Mouse (Mus musculus): ENCODE results near the gene Cox19.

Gene Cox19

DNA sequence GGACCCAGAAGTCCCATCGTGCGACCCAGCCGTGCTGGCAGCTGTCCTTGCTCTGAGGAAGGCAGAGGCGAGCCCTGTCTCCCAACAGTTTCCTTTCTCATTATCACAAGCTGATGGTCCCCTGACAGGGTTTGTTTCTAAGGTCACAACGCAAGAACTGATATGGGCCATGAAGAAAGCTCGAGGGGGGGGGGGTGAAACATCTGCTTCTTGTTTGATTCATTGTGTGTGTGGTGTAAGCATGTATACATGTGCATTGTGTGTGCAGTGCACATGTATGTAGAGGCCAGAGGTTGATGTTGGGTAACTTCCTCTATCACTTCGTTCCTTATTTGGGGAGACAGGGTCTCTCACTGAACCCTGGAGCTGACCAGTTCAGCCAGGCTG, 23.6 kb downstream of the Cox19 start:
- ATAC-seq (ENCODE audit: low TSS enrichment), result no peak

DNA sequence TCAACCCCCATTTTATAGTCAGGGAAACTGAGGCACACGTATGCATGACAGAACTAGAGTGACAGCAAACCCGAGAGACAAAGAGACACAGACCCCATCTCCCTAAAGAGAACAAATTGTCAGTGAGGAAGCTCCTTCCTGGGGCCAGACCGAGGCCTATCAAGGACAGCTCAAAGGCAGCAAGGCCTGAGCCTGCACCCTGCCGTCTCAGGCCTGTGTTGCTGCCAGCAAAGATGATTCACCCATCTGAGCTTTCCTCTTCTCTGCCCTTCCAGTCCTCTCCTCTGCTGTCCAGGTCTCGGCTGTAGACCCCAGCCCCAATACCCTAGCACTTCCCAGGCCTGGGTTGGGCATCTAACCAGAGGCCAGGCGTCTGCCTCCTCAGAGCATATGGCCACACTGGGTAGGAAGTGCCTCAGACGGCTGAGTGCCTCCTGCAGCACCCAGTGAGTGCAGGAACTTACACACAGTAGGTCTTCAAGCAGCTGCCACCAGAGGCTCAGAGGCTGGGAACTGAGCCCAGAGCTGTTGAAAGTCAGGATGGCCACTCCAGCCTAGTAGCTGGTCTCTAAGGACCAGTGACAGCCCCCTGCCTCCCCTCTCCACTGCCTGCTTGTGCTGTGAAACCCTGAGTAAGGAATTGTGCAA, 24.1 kb downstream of the Cox19 start:
- ATAC-seq (ENCODE audit: low TSS enrichment), result no peak

DNA sequence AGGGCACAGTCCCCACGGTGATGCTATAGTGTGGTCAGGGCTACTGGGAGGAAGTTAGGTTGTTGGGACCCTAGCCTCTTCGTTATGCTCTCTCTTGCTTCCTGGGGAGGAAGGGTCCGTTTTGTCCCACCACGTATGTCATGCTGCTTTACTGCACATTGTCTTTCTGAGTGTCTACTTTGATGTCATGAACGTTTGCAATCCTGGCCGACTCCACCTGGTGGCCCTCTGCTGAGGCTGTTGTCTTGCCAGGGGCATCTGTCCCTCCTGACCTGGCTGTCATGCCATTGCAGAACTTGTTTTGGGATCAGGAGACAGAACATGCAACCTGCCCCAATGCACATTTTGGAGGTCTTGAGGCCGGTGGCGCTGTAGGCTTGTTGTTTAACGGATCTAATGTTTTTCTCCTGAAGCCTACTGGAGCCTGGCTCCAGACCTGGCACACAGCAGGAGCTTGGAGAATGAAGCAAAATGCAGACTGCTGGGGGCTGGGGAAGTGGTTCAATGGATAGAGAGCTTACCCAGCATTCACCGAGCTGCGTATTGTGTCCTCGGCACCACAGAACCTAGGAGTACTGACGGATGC, 25.0 kb downstream of the Cox19 start:
- ATAC-seq (ENCODE audit: low TSS enrichment), result no peak

DNA sequence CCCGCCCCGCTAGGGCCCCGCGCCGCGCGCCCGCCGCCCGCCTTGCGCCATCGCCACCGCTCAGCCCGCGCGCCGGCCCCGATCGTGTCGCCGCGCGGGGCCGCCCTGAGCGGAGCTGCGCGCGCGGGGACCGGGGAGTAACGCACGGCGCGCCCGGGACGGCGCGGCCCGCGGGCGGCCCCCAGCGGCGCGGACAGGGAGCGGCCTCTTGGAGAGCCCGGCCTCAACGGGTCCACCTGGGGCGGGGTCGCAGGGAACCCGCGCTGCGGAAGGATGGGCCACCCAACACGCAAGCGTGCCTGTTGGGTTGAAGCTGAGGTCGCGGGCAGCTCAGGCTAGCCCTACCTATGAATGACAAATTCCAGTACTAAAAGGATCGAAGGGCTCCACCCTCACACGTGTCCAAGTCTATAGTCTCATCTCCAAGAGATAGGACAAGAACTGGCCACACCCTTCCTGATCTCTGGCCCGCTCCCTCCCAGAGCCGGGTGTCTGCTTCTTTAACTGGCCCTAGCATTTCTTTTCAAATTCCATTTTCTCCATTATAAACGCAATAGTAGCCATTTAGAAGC, 25.7 kb downstream of the Cox19 start, which contains the start of gene Adap1:
Gene Adap1, minus strand, starts transcription at position 228 of the 572 bp plus-strand sequence.
- peak; percentile 46 for ATAC-seq (ENCODE audit: low TSS enrichment)

DNA sequence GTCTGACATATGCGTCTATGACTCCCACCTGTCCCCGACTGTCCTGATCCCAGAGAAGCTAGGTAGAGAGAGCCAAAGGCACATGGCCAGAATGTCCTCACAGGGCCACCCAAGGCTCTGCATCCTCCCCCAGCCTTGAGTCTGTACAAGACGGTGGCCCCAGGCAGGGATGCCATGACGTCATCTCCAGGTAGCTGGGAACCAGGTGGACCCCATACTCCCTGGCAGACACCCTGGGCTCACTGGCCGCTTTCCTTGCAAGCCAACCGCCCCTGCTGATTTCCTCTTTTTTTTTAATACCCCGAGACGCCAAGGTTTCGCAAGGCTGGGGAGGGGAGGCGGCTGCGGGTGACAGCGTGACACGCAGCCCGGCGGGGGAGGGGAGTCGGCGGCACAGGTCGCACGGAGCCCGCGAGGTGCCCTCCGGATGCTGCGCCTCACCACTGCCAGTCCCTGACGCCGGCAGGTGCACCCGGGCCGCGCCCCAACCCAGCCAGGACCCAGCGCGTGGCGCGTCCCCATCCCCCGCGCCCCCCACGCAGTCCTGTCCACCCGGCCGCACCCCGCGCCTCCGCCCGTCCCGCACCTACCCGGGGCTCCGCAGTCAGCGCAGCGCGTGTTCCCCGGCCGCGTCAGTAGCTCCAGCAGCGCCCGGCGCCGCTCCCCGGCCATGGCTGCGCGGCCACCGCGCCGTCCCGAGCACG, 26.4 kb downstream of the Cox19 start:
- peak; percentile 7 for ATAC-seq (ENCODE audit: low TSS enrichment)

DNA sequence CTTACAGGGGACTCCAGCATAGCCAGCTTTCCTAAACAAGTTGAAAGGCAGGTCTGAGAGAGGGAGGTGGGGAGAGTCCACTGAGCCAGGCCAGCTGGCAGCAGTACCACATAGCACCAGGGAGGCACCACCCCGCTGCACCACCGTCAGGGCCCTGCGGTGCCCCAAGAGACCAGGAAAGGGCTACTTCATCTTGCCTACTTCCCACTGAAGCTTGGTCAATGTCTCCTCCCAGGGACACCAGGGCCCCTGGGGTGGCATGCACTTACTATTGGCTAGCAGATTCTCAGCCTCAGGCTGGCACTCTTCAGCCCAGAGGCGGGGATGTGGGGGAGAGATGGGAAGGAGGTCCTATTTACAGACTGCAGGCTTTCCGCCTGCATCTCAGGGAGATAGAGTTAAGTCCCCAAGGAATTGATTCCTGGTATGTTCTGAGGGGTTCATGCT, 27.1 kb downstream of the Cox19 start:
- peak; percentile 52 for ATAC-seq (ENCODE audit: low TSS enrichment)

DNA sequence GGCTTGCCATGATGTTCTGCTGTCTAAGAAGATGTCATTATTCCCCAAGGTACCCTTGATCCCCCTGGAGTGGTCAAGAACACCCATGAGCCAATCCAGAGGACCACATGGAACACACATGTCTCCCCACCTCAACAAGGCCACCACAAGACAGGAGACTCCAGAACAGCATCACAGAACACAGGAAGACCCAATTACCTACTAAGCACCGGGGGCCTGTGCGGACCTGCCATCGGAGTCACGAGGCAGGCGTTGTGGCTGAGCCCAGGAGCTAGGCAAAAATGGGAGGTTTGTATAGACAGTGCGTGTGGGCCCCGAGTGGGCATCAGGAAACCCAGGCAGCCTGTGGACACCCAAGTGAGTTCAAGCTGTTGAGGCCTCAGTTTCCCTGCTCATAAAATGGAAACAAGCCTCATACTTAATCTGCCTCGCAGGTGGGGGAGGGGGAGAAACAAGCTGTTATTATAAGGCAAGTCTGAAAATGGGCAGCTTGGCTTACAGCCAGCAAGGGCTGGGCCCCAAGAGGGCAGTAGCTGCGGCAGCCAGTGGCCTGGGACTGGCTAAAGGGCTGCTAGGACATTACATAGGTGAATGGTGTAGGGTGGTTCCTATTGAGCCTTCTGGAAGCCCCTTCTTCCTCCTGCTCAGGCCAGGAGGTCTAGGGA, 27.8 kb downstream of the Cox19 start:
- ATAC-seq (ENCODE audit: low TSS enrichment), result no peak

DNA sequence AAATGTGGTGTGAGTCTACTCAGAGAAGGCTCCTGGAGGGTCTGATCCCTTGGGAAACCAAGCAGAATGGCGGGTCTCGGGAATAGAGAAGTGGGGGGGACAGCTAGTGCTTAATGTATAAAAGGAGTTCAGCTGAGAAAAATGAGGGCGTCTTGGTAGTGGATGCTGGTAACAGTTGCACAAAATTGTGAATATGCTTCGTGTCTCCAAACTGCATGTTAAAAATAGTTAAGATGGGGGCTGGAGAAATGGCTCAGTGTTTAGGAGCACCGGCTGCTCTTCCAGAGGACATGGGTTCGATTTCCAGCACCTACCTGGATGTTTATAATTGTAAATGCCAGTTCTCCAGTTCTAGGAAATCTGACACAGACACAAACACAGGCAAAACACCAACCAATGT, 29.9 kb downstream of the Cox19 start:
- 0 out of 2 replicates have a peak, but pooled peaks have one; percentile 11 for ATAC-seq (ENCODE audit: low TSS enrichment)

DNA sequence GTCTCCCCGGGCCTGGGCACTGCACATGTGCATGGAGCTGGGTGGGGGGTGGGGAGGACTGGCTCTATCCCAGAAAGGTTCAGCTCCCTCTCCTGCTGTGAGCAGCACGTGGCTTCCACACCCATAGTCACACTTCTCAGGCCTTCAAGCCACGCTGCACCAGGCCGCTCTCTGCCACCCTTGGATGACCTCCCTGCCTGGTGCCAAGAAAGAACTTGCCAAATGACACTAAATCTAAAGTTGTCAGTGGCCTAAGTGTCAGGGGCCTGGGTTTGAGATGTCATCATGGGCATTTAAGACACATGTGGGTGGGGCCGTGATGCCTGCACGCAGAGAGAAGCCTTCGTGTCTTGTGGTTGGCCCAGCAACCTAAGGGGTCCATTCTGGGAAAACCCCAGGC, 30.8 kb downstream of the Cox19 start:
- ATAC-seq (ENCODE audit: low TSS enrichment), result no peak

DNA sequence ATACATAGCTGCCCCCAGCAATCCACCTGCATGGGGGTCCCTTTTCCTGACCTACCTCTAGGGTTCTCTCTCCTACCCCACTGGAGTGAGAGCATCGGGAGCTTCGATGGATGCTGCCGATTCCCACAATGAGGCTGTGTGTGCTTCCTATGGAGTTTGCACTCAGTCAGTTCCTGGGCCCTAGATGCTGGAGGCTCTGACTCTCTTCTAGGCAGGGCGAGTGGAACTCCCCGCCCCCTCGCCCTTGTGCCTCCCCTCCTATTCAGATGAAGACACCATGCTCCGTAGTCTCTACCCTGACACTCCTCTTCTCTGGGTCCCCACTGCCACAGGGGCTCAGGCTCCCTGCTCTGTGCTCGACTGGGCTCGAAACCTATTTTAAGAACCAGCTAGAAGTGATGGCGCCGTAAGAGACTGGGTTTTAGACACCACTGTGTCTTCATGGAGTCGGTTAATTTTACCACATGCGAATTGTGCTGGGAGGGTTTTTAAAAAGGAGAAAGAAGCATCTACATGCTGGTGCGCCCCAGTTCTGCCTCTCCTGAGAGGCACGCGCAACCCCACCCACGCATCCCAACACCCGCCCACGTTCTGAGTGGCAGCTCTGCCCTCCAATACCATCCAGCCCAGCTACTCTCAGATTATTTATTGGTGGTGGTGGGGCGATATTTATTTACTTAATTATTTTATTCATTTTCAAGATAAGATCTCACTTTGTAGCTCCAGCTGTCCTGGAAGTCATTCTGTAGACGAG, 33.3 kb downstream of the Cox19 start:
- ATAC-seq (ENCODE audit: low TSS enrichment), result peak; percentile 69

DNA sequence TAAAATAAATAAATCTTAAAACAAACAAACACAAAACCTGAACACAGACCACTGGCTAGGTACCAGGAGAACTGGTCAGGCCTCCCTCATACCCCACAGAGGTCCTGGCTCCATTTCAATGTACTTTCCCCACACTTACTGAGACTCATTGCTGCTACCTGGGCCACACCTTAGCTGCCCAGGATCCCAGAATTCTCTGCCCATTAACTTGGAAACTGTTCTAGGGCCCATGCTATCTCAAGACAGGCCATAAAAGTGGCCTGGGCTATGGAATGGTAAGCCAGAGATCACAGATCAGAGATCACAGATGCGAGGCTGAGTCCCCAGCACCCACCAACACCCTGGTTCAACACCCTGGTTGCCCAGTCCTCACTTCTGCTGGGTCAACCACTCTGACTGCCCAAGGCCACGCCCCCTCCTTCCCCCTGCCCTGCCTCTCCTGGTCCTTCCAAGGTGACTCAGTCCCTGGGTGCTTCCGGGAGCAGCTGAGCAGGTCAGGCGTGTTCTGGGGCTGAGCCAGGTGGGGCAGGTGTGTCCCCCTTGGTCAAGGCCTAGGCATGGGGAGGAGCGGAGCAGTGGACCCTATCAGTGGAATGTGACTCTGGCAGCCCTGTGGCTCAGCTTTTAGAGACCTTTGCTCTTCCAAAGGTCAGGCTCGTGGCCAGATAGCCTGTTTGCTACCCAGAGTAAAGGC, 34.1 kb downstream of the Cox19 start:
- no peak for ATAC-seq (ENCODE audit: low TSS enrichment)

DNA sequence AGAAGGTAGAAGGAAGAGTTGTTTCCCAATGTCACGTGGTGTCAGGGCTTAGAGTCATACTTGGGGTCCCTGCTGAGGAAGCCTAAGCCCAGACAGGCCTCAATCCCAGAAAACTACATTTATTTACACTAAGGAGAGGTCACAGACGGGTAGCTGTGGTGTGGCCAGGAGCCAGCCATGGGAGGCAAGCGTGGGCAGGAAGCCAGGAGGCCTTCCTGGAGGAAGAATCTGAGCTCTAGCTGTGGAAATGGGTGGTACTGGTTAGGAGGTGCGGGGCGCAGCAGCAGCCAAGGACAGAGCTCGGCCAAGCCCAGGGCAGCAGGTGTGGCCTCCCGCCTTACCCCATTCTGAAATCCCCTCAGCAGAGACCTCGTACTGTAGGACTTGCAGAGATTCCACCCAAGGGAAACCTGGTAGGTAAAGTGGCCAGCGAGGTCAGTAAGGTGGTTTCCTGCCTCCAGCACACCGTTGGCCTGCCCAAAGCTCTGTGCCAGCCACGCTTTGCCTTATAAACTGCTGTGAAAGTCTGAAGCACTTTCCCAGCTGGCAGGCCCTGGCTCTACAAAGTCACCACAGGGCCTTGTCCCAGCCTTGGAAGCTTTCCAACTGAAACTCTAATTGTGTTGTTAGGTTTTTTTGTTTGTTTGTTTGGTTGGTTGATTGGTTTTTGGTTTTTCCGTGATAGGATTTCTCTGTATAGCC, 36.1 kb downstream of the Cox19 start:
- ATAC-seq (ENCODE audit: low TSS enrichment), result no peak

DNA sequence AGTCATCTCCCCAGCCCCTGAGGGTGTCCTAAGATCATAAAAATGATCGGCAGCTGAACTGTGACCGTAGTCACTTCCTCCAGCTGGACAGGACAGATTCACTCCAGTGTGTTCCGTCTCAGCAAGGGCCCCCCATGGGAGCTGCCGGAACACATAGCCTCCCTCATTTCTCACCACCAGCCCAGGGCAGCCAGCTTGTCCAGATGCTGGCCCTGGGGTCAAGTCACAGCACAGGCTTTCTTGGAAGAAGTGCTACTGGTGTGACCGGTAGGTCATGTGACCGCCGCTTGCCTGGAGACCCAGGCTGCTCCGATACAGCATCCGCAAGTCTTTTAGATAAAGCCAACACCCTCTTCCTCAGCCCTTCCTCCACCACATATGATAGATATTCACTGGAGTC, 37.7 kb downstream of the Cox19 start:
- no peak for ATAC-seq (ENCODE audit: low TSS enrichment)

DNA sequence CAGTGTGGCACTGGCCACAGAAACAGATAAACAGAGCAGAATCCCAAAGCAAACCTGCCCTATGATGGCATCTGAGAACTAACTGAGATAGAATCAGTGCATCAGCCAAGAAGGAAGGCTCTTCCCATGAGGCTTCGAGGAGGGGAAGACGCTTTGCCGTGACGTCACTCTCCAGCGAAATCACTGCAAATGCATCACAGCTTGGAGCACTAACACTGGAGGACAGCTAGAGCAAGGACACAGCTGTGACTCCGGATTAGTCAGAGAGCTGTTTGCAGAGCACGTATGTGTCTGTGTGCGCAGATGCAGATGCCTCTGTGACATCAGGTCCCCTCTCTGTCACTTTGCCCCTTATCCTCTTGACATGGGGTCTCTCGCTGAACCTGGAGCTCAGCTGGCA, 39.4 kb downstream of the Cox19 start:
- ATAC-seq (ENCODE audit: low TSS enrichment), result peak; percentile 72; the same call in 1 of the 2 replicates

DNA sequence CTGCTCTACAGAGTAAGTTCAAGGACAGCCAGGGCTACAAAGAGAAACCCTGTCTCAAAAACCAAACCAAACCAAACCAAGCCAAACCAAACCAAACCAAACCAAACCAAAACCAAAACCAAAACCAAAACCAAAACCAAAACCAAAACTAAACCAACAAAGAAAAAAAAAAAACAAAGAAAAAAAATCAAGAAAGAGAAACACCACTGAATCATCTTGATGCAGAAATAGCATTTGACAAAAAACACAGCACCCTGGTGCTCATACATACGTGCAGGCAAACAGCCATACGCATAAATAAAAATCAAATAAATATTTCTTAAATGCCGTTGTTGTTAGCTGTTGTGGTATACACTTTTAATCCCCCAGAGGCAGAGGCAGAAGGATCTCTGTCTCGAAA, 40.7 kb downstream of the Cox19 start:
- no peak for ATAC-seq (ENCODE audit: low TSS enrichment)

DNA sequence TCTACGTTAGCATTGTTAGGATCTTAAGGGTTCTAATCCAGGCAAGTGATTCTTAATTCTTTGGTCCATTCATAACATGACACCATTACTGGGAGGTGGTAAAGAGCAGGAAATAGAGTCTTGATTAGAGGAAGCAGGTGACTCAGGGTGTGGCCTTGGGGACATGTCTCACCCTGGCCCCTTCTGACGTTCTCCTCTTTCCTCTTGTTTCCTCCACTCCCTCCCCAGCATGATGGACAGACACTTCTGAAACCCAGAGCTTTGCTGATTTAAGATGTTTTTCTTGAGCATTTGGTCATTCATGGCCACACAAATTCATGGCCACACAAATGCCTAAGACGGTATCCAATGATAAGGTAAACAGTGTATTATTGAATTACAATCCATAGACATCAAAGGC, 41.3 kb downstream of the Cox19 start:
- no peak for ATAC-seq (ENCODE audit: low TSS enrichment)

DNA sequence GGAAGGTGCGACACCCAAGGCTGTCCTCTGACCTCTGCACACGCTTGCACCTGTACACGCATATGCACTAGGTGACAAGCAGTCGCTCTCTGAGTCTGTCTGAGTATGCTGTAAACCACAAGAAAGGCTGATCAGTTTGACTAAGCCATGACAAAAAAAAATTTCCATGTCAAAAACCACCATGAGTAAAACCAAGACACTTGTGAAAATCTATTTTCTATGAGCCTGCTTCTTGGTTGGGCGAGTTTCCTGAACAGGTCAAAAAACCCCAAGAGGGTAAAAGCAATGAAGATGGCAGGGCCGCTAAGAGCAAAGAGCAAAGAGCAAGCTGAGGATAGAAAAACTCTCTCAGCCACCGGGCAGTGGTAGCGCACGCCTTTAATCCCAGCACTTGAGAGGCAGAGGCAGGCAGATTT, 47.6 kb downstream of the Cox19 start:
- ATAC-seq (ENCODE audit: low TSS enrichment), result no peak

DNA sequence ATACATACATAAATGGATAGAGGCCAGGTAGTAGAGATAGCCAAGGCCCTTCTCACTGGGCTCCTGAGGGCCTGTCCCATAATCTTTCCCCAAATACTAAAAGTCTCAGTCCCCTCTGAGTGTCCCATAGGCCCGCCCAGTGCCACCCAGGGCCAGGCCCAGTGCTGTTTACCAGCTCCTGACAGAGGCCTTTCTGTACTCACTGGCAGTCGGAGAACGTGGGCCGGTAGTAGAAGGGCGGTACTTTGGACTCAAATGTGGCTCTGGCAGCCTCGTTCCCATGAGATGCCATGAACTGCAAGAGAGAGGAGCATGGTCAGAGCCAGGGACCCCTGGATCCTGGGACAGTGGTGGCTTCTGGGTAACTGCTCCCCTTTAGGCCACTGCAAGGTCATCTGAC, 49.1 kb downstream of the Cox19 start:
- ATAC-seq (ENCODE audit: low TSS enrichment), result peak; percentile 72

DNA sequence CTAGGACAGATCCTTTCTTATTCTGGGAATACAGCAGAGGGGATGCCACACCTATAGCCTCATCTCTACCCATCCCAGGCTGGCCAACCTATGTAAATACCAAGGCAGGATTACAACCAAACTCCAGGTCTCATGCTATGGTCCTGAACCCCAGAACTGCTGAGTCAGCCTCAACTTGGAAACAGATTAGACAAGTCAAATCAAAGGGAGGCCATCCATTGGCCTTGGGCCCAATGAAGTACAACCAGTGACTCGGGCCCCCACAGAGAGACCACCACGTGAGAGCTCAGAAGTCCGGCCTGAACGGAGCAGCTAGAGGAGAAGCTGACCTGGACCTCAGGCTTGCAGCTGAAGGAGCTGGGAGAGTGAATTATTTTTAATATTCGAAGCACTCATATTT, 53.5 kb downstream of the Cox19 start:
- ATAC-seq (ENCODE audit: low TSS enrichment), result no peak

DNA sequence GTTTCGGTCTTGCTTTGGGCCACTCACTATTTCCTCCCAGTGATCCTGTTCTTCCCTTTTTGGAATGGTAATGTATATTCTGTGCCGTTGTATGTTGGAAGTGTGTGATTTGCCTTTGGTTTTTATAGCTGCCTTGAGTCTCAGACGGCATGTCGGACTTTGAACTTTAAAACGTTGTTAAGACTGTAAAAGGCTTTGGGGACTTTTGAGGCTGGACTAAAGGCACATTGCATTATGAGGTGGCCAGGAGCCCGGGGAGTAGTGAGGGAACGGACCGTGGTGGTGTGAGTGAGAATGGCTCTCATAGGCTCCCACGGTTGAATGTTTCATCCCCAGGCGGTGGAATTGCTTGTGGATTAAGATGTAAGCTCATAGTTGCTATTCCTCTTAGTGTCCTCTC, 54.1 kb downstream of the Cox19 start:
- no peak for ATAC-seq (ENCODE audit: low TSS enrichment)

Measured in frontal cortex, adult (tissue).